Mouse (Mus musculus) bone marrow macrophage, adult 2 months (primary cell): ENCODE data around the gene Cnpy1.

Experiments used
- CTCF ChIP-seq: IDR thresholded peaks from 2 replicates; pipeline ENCODE4 v1.5.1; 2012; ENCODE audit warnings: low read depth, mild to moderate bottlenecking, low read length, moderate library complexity
- POLR2A ChIP-seq: IDR thresholded peaks from 2 replicates; pipeline ENCODE4 v1.6.1; 2012; ENCODE audit warnings: mild to moderate bottlenecking, low read depth, low read length, borderline replicate concordance

DNA sequence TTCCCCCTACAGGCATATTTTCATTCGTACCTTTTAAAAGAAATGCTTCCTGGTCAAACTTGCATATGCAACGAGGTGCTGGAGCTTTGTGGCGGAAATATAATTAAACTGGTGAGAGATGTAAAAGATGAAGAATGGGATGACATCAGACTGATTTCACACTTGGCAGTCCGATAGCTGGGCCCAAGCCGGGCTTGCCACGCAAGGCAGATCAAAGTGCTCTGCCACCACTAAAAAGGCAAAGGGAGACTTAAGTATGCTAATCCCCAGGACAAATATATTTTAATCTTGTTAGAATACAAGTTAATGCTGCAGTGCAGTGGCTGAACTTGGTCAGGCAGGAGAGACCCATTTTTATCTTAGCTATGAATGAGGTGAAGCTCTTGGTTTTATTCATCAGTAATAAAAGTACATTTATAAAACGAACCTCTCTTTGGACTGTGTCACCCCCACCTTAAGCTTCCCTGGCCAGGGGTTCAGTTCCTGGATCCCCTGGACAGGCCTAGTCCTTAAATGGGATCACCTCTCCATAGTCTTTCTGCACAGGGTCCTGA is 66.3 kb downstream of the Cnpy1 start:
- TF ChIP-seq CTCF (no peak), POLR2A (no peak)
